Mouse (Mus musculus) embryonic facial prominence, embryonic 11.5 days (tissue): Measurements from ENCODE around the gene Gm21885. TPM values are rescaled to one million over a fixed set of nuclear protein-coding genes. Genes with fewer than 3 reads are reported as not detected.

ENCODE experiments used
- ATAC-seq: fragments of 200-750 bp; cut with Nextera tagmentation; replicated peaks from 2 replicates; pipeline ENCODE4 v1.8.0; 2017; ENCODE audit warnings: low read depth; ENCODE audit not compliant: insufficient number of reproducible peaks, low FRiP score, low TSS enrichment
- DNase-seq: peaks from one replicate; pipeline ENCODE4 v3.0.0-alpha.2; 2015; ENCODE audit warnings: low spot score
- H3K27ac ChIP-seq: fragments of 300-500 bp; sonication (generic); replicated peaks from 2 replicates; pipeline ENCODE4 v1.5.1; 2014; ENCODE audit warnings: mild to moderate bottlenecking, low read depth, low read length, control low read depth
- H3K27me3 ChIP-seq: fragments of 300-500 bp; sonication (generic); 2 replicates; pipeline ENCODE4 v1.6.1; 2014; ENCODE audit warnings: mild to moderate bottlenecking, low read length, moderate library complexity, mixed read lengths; ENCODE audit not compliant: control insufficient read depth, insufficient read depth
- H3K36me3 ChIP-seq: fragments of 300-500 bp; sonication (generic); replicated peaks from 2 replicates; pipeline ENCODE4 v1.6.1; 2014; ENCODE audit warnings: low read depth, mild to moderate bottlenecking, low read length, moderate library complexity, mixed read lengths; ENCODE audit not compliant: control insufficient read depth, insufficient read depth
- H3K4me1 ChIP-seq: fragments of 300-500 bp; sonication (generic); 2 replicates; pipeline ENCODE4 v1.6.1; 2014; ENCODE audit warnings: low read length, mixed read lengths; ENCODE audit not compliant: control insufficient read depth, insufficient read depth
- H3K4me2 ChIP-seq: fragments of 300-500 bp; sonication (generic); 2 replicates; pipeline ENCODE4 v1.6.1; 2014; ENCODE audit warnings: low read depth, mild to moderate bottlenecking, control low read depth, low read length, moderate library complexity
- H3K4me3 ChIP-seq: fragments of 300-500 bp; sonication (generic); 2 replicates; pipeline ENCODE4 v1.5.1; 2014; ENCODE audit warnings: low read depth, low read length, control low read depth
- H3K9ac ChIP-seq: fragments of 300-500 bp; sonication (generic); replicated peaks from 2 replicates; pipeline ENCODE4 v1.6.1; 2014; ENCODE audit warnings: mild to moderate bottlenecking, control low read depth, low read length
- H3K9me3 ChIP-seq: fragments of 300-500 bp; sonication (generic); replicated peaks from 2 replicates; pipeline ENCODE4 v1.6.1; 2016; ENCODE audit warnings: mild to moderate bottlenecking, low read length, inconsistent platforms, mixed read lengths; ENCODE audit not compliant: control insufficient read depth
- WGBS: fragments of 180-500 bp; shearing (Covaris S2); extraction: QIAGEN DNeasy Blood & Tissue Kit; methylation state at CpG from one replicate; pipeline ENCODE4 v1.1.7; 2014; 5-methylcytosine and 5-hydroxymethylcytosine counted together
- polyA plus RNA-seq: library from polyadenylated mRNA; unstranded; fragments of >200 nt; fragmentation: Nextera tagmentation; extraction: Ambion mirVana; gene quantifications from 2 replicates; pipeline ENCODE4 v1.2.1, GENCODE M21; 2014

Gene Gm21885
- polyA plus RNA-seq, 1 experiment from 2014 or later: not detected

DNA sequence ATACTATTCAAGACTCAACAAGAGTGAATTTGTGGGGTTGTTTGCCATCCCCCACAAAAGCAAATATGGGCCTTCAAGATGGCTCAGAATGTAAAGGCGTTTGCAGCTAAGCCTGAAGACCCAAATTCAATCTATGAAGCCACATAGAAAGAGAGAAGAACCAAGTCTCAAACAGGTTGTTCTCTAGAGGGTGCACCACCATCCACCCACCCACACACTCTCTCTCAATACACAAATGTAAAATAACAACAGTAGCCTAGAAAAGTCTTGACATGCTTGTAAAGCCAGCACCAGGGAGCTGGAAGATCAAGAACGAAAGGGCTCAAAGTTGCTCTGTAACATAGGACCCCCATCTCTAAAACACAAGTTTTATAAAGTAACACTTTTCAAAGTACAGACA lies 34.9 kb downstream of the Gm21885 start:
- DNase-seq (no peak), ATAC-seq (no peak)
- Histone ChIP-seq H3K27ac (no peak overlapping the region), H3K9ac (no peak overlapping the region), H3K9me3 (no peaks in the 10 kb centered on the region), H3K27me3 (no peaks in the 10 kb centered on the region), H3K4me2 (no peak overlapping the region), H3K4me3 (no peak overlapping the region), H3K36me3 (no peaks in the 10 kb centered on the region), H3K4me1 (no peaks in the 10 kb centered on the region)
- WGBS: 92% methylated on average over 2 of the region's 2 CpGs

DNA sequence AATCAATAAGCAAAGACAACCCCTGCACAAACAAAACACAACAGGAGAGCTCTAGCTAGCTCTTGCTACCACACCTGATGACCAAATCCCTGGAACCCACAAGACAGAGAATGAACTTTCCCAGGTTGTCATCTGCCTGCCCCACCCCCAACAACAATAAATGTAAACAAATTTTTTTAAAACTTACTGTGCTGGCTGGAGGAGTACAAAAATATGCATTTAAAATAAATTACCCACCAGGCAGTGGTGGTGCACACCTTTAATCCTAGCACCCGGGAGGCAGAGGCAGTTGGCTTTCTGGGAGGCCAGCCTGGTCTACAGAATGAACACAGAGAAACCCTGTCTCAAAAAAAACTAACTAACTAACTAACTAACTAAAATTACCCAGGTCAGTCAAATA lies 35.3 kb downstream of the Gm21885 start:
- Histone ChIP-seq H3K9ac (no peak overlapping the region), H3K9me3 (no peaks in the 10 kb centered on the region), H3K27ac (no peak overlapping the region), H3K27me3 (no peaks in the 10 kb centered on the region), H3K4me3 (no peak overlapping the region), H3K4me1 (no peaks in the 10 kb centered on the region), H3K4me2 (no peak overlapping the region), H3K36me3 (no peaks in the 10 kb centered on the region)
- DNase-seq (no peak), ATAC-seq (no peak)
- WGBS: 79% methylated on average over 1 of the region's 1 CpGs

DNA sequence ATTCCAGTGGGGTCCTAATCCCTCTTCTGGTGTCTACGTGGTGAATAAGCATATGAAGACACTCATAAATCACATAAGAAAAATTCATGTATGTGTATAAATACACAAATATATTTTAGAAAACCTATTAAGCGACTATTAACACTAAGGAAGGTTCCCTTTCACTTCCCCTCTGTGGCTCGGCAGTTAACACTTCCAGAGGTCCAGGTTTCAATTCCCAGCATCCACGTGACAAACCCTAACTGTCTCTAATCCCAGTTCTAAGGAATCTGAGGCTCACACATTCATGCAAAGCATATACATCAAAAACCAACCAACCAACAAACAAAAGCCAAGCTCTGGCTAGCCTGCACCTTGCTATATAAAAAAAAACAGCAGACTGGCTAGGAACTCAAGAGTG lies 35.8 kb downstream of the Gm21885 start:
- no peaks in the 10 kb centered on the region for H3K9me3 ChIP-seq
- no peaks in the 10 kb centered on the region for H3K27me3 ChIP-seq
- DNase-seq (no peak), ATAC-seq (no peak)
- H3K4me1 ChIP-seq: no peaks in the 10 kb centered on the region
- no peak overlapping the region for H3K4me3 ChIP-seq
- H3K9ac ChIP-seq: no peak overlapping the region
- WGBS: 69% methylated on average over 4 of the region's 4 CpGs
- H3K4me2 ChIP-seq: no peak overlapping the region
- H3K36me3 ChIP-seq: no peaks in the 10 kb centered on the region
- H3K27ac ChIP-seq: no peak overlapping the region

DNA sequence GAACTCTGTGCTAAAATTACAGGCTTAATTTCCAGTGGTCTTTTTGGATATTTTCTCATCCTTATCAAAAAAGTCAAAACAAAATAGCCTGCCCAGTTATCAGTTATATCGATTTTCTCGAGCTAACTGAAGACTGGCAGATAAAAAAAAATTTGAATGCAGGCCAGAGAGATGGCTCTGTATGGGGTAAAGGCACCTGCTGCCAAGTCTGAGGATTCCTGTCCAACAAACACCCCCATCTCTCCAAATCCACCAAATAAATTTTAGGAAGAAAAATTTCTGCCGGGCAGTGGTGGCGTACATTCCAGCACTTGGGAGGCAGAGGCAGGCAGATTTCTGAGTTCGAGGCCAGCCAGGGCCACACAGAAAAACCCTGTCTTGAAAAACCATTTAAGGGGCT lies 36.4 kb downstream of the Gm21885 start:
- ATAC-seq (no peak), DNase-seq (no peak)
- Histone ChIP-seq H3K27ac (no peak overlapping the region), H3K4me2 (no peak overlapping the region), H3K4me3 (no peak overlapping the region), H3K4me1 (no peaks in the 10 kb centered on the region), H3K36me3 (no peaks in the 10 kb centered on the region), H3K9me3 (no peaks in the 10 kb centered on the region), H3K9ac (no peak overlapping the region), H3K27me3 (no peaks in the 10 kb centered on the region)
- 91% methylated on average over 5 of the region's 5 CpGs for WGBS

DNA sequence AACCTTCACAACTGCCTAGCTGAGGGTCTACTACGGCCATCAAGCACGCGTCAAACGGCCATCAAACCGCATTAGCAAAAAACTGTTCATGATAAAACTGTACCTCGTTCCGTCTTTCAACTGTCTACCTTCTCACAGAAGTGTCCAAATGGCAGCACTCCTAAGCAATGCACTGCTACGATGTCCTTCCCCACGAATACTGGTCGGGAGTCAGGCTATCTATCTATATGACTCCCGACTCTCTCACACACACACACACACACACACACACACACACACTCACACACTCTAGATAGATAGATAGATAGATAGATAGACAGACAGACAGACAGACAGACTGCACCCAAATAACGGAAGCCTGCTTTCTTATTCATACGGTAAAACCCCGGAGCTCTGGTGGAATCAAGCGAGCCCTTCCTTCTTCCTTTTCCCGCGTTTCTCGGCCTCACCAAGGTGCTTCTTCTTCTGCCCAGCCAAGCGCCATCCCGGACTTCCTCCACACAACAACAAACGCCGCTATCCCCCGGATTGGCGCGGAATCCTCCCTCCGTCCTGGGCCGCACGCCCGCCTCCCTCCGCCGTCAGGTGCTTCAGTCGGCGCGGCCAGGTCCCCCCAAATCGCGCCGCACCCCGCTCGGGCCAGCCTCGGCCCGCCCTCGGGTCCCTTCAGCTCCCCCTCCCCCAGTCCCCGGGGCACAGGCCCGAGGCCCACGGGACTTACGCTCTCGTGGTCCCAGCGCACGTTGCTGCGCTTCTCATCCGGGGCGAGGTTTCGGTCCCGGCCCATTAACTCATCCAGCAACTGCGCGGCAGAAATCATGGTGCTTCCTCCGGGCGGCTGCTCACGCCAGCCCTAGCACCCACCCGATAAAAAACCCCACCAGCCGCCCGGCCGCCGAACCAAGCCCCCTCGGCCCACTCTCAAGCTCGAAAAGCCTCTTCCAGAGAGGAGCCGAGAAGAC lies 39.6 kb downstream of the Gm21885 start:
- H3K4me1 ChIP-seq: no peaks in the 10 kb centered on the region
- under 1% methylated on average over 67 of the region's 67 CpGs for WGBS
- ATAC-seq (peak; percentile 70), DNase-seq (peak; percentile 43)
- no peaks in the 10 kb centered on the region for H3K36me3 ChIP-seq
- no peaks in the 10 kb centered on the region for H3K9me3 ChIP-seq
- peak overlapping the region; percentile 96 for H3K27ac ChIP-seq
- peak overlapping the region; percentile 76 for H3K4me2 ChIP-seq
- H3K27me3 ChIP-seq: no peaks in the 10 kb centered on the region
- H3K9ac ChIP-seq: peak overlapping the region; percentile 99
- H3K4me3 ChIP-seq: peak overlapping the region; percentile 100

DNA sequence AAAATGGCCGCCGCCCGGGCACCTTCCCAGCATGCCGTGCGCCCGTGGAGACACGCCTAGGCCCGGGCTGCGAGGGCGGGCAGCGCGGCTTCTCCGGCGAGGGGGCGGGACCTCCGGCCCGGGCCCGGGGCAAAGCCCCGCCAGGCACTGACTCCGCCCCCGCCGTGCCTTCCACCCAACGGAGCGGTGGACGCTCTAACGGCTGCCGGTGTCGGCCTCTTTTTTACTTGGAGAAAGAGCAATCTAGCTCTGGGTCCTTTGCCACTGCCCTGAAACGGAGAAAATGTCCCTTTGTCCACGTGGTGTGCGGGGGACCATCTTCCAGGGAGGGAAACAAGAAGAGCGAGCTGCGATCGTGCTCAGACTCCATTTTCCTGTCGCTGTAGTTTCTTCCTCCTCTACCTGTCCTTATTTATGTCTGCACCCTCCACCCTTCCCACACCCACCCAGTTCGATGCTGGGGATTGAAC lies 40.3 kb downstream of the Gm21885 start, which contains the start of gene Luc7l3:
Gene Luc7l3 (minus strand): TSS at position 58 of the 470 bp plus-strand sequence.
- Histone ChIP-seq H3K9ac (peak within 1 kb of the TSS; percentile 99), H3K4me2 (peak within 1 kb of the TSS; percentile 76), H3K4me3 (peak within 1 kb of the TSS; percentile 100), H3K4me1 (no peaks in the 10 kb centered on the region), H3K9me3 (no peaks in the 10 kb centered on the region), H3K27me3 (no peaks in the 10 kb centered on the region), H3K36me3 (no peaks in the 10 kb centered on the region), H3K27ac (peak within 1 kb of the TSS; percentile 96)
- DNase-seq (peak; percentile 95), ATAC-seq (peak; percentile 90)
- 1% methylated on average over 36 of the region's 36 CpGs for WGBS

DNA sequence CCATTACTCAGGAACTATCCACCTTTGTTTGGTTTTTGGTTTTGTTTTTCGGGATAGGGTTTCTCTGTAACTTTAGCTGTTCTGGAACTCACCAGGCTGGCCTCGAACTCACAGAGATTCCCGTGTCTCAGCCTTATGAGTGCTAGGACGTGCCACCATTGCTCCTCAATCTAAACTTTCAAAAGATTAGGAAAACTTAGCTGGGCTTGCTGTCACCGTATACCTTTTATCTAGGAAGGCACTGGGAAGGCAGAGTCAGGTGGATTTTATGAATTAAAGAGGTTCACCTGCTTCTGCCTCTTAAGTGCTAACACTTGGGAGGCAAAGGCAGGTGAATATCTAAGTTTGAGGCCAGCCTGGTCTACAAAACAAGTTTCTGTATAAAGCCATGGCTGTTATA lies 41.0 kb downstream of the Gm21885 start:
- peak overlapping the region; percentile 99 for H3K9ac ChIP-seq
- H3K4me2 ChIP-seq: peak overlapping the region; percentile 76
- no peaks in the 10 kb centered on the region for H3K36me3 ChIP-seq
- no peaks in the 10 kb centered on the region for H3K4me1 ChIP-seq
- 0 out of 2 replicates have a peak overlapping the region, but pooled peaks have one; percentile 100 for H3K4me3 ChIP-seq
- ATAC-seq (no peak), DNase-seq (peak; percentile 37)
- WGBS: 31% methylated on average over 5 of the region's 5 CpGs
- H3K27me3 ChIP-seq: no peaks in the 10 kb centered on the region
- H3K9me3 ChIP-seq: no peaks in the 10 kb centered on the region
- H3K27ac ChIP-seq: no peak overlapping the region

DNA sequence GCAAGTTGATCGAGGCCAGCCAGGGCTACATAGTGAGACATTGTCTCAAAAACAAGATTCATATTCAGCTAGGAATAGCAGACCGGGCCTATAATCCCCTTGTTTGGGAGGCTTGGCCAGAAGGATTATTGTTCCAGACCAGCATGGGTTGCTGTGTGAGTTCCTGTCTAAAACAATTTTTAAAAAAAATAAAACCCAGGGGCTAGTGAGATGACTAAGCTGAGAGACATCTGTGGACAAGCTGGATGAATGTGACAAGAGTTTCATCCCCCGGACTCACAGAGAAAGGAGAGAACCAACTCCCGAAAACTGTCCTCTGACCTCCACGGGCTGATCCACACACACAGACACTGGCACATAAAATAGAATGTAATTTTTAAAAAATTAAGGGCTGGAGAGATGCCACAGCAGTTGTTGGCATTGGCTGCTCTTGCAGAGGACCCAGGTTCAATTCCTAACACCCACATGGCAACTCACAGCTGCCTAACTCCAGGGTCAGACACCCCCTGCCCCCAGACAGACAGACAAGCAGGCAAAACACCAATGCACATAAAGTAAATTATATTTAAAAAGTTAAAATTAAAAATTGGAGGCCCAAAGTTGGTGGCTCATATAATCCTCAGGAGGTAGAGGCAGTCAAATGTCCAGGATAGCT lies 41.7 kb downstream of the Gm21885 start:
- H3K27ac ChIP-seq: no peak overlapping the region
- ATAC-seq (no peak), DNase-seq (no peak)
- H3K36me3 ChIP-seq: no peaks in the 10 kb centered on the region
- H3K4me3 ChIP-seq: no peak overlapping the region
- no peak overlapping the region for H3K4me2 ChIP-seq
- H3K4me1 ChIP-seq: no peaks in the 10 kb centered on the region
- WGBS: 87% methylated on average over 5 of the region's 5 CpGs
- H3K9ac ChIP-seq: no peak overlapping the region
- no peaks in the 10 kb centered on the region for H3K27me3 ChIP-seq
- H3K9me3 ChIP-seq: no peaks in the 10 kb centered on the region
